Mouse (Mus musculus) small intestine, adult 2 months (tissue): Measurements from ENCODE around the gene Sec13.

Source experiments
- CTCF ChIP-seq: fragments of 200-500 bp; IDR thresholded peaks from 2 replicates; pipeline ENCODE4 v1.5.1; 2012; ENCODE audit warnings: low read depth, mild to moderate bottlenecking, control low read depth, inconsistent platforms, low read length, moderate library complexity, mixed read lengths; ENCODE audit not compliant: insufficient replicate concordance, insufficient read length; ENCODE audit errors: extremely low read depth
- POLR2A ChIP-seq: fragments of 200-500 bp; IDR thresholded peaks from 2 replicates; pipeline ENCODE4 v1.6.1; 2012; ENCODE audit warnings: low read depth, mild to moderate bottlenecking, control low read depth, inconsistent platforms, low read length, moderate library complexity

- TF ChIP-seq CTCF (no peak), POLR2A (peak; percentile 45; the same call in 1 of the 2 replicates)
These were observed 3.1 kb downstream of the Sec13 start for GRCm38 (mm10) chr6:113737318-113738046.
